8 mouse cellular contexts compared by ENCODE assay signal in genomic region chr9:119401801-119402214, GRCm38 (mm10). TPM values are rescaled to one million over a fixed set of nuclear protein-coding genes. Genes with fewer than 3 reads are reported as not detected.
A peak's percentile ranks its signal among the peaks of the same experiment; 100 is the strongest.
DNase-seq lines count a peak whose midpoint lies in the region; ATAC-seq lines count a peak whose summit lies in the region.

TSS of gene Acvr2b (plus strand) at chr9:119402118.

- ATAC-seq in forebrain, embryonic 13.5 days: peak; percentile 96
- peak; percentile 88 for ATAC-seq in liver, embryonic 16.5 days (ENCODE audit: low read depth)
- ATAC-seq in neural tube, embryonic 13.5 days (ENCODE audit: low read depth): peak; percentile 95

- H3K27ac ChIP-seq in forebrain, embryonic 13.5 days: peak within 1 kb of the TSS; percentile 100
- H3K27ac ChIP-seq in liver, embryonic 16.5 days (ENCODE audit: low read length): peak within 1 kb of the TSS; percentile 84
- peak within 1 kb of the TSS; percentile 100 for H3K27ac ChIP-seq in neural tube, embryonic 13.5 days (replicated peaks)

- peaks cover 5% of the 10 kb centered on the region; the same call in 1 of the 2 replicates for H3K36me3 ChIP-seq in forebrain, embryonic 13.5 days (ENCODE audit: poor library complexity, severe bottlenecking)
- H3K36me3 ChIP-seq in liver, embryonic 16.5 days (ENCODE audit: control insufficient read depth, insufficient read depth): no peaks in the 10 kb centered on the region
- H3K36me3 ChIP-seq in neural tube, embryonic 13.5 days: no peaks in the 10 kb centered on the region; the same call in 1 of the 2 replicates

- H3K9me3 ChIP-seq in forebrain, embryonic 13.5 days (replicated peaks): no peaks in the 10 kb centered on the region
- no peaks in the 10 kb centered on the region for H3K9me3 ChIP-seq in liver, embryonic 16.5 days (replicated peaks; ENCODE audit: control insufficient read depth, low read length)
- no peaks in the 10 kb centered on the region for H3K9me3 ChIP-seq in neural tube, embryonic 13.5 days

- WGBS in forebrain, embryonic 13.5 days: under 1% methylated on average over 24 of the region's 32 CpGs
- under 1% methylated on average over 29 of the region's 32 CpGs for WGBS in large intestine, adult 2 months
- under 1% methylated on average over 28 of the region's 32 CpGs for WGBS in liver, embryonic 16.5 days (ENCODE audit: insufficient replicate concordance)
- WGBS in neural tube, embryonic 13.5 days: 0% methylated on average over 21 of the region's 32 CpGs

- intact Hi-C loops in heart, postnatal 10 days (cut with DNase I): loop anchor here (2.0 to 10.0 kb wide), 2 partner anchors 29 to 817 kb away; no protein-coding TSS in a partner anchor

- peak; percentile 45 to 53 for DNase-seq in CD8-positive naive resting alpha-beta T cell, adult 2 months (ENCODE audit: low read depth in 2 of 2, low spot score in 2 of 2)
- DNase-seq in c-Kit-positive CD71-negative TER-119-negative erythroid progenitor cells, embryonic 14.5 days (ENCODE audit: low read depth): peak; percentile 90
- peak; percentile 95 to 96 for DNase-seq in heart, postnatal 10 days
- peak; percentile 60 for DNase-seq in large intestine, adult 2 months (ENCODE audit: low read depth, low spot score)
- peak; percentile 81 for DNase-seq in telencephalon, adult 2 months (ENCODE audit: low read depth, low spot score)

- H3K4me2 ChIP-seq in forebrain, embryonic 13.5 days: peak within 1 kb of the TSS; percentile 87
- H3K4me2 ChIP-seq in liver, embryonic 16.5 days (ENCODE audit: low read depth, low read length): peak within 1 kb of the TSS; percentile 75
- peak within 1 kb of the TSS; percentile 82 for H3K4me2 ChIP-seq in neural tube, embryonic 13.5 days

- peak within 1 kb of the TSS; percentile 100 for H3K9ac ChIP-seq in forebrain, embryonic 13.5 days
- peak within 1 kb of the TSS; percentile 66 for H3K9ac ChIP-seq in liver, embryonic 16.5 days (ENCODE audit: low read depth, low read length)
- H3K9ac ChIP-seq in neural tube, embryonic 13.5 days: peak within 1 kb of the TSS; percentile 100

- H3K4me1 ChIP-seq in forebrain, embryonic 13.5 days: peaks cover 39% of the 10 kb centered on the region
- peaks cover 7% of the 10 kb centered on the region for H3K4me1 ChIP-seq in liver, embryonic 16.5 days (ENCODE audit: control insufficient read depth, low read depth, low read length)
- peaks cover 43% of the 10 kb centered on the region for H3K4me1 ChIP-seq in neural tube, embryonic 13.5 days (replicated peaks)

- no peaks in the 10 kb centered on the region for H3K27me3 ChIP-seq in forebrain, embryonic 13.5 days
- H3K27me3 ChIP-seq in liver, embryonic 16.5 days (ENCODE audit: control insufficient read depth, insufficient read depth, low read depth, low read length): peaks cover 34% of the 10 kb centered on the region
- H3K27me3 ChIP-seq in neural tube, embryonic 13.5 days: no peaks in the 10 kb centered on the region

- H3K4me3 ChIP-seq in forebrain, embryonic 13.5 days: peak within 1 kb of the TSS; percentile 98
- peak within 1 kb of the TSS; percentile 70 for H3K4me3 ChIP-seq in liver, embryonic 16.5 days (ENCODE audit: low read depth, low read length)
- peak within 1 kb of the TSS; percentile 93 for H3K4me3 ChIP-seq in neural tube, embryonic 13.5 days

RNA-seq across cellular contexts. Expression of gene Acvr2b, which starts in this region (rescaled TPM):
- polyA plus RNA-seq in forebrain, embryonic 13.5 days (2015; fragmentation: Nextera tagmentation; extraction: Ambion mirVana): 48.1 and 54.7 TPM in 2 replicates
- total RNA-seq in heart, postnatal 10 days (2021): 1 to 10 TPM; 6.9 to 7.4 TPM
- 1.8 and 4.0 TPM in 2 replicates for polyA plus RNA-seq in large intestine, adult 2 months (2012; rRNA removed)
- polyA plus RNA-seq in liver, embryonic 16.5 days (2015; fragmentation: Nextera tagmentation; extraction: Ambion mirVana): 0.93 and 1.7 TPM in 2 replicates
- 53.7 and 53.9 TPM in 2 replicates for polyA plus RNA-seq in neural tube, embryonic 13.5 days (2015; fragmentation: Nextera tagmentation; extraction: Ambion mirVana)

Comparison
In these comparisons a context has a peak if more than half of its experiments do, and no peak if none do; other contexts are left out.
1. Peak in every context shown above with its lines: DNase-seq, ATAC-seq, H3K4me3 ChIP-seq and H3K27ac ChIP-seq.